Mouse (Mus musculus) adrenal gland, adult 18-20 months (tissue): ENCODE measurements around the gene Lzic. TPM values are rescaled to one million over a fixed set of nuclear protein-coding genes. Genes with fewer than 3 reads are reported as not detected.

ENCODE experiments used
- DNase-seq, 2 experiments: peaks; one replicate each; pipeline ENCODE4 v3.0.0; 2021 to 2022; ENCODE audit warnings: low spot score in 2 of 2
- total RNA-seq, 2 experiments: library from RNA; stranded (reverse); gene quantifications; 1 replicate in 1 of 2; 2 replicates in 1 of 2; pipeline ENCODE4 v1.2.3; 2021

Gene Lzic
- total RNA-seq, 2 experiments from 2014 or later: 24.7 to 36.0 TPM

GRCm38 (mm10) chr4:149475096-149475495, 9.9 kb upstream of the Lzic start:
- no peak for DNase-seq

- no peak for DNase-seq
Observed at GRCm38 (mm10) chr4:149477078-149477477, 8.0 kb upstream of the Lzic start, which contains the start of gene Tmem274. Gene Tmem274, plus strand, starts transcription at chr4:149477378.

- DNase-seq: no peak
Observed at GRCm38 (mm10) chr4:149484566-149484965, 463 bp upstream of the Lzic start.

GRCm38 (mm10) chr4:149485825-149486206, 787 bp downstream of the Lzic start:
- DNase-seq: peak in 1 of 2 experiments; percentile 14

GRCm38 (mm10) chr4:149487729-149488128, 2.7 kb downstream of the Lzic start:
- DNase-seq: no peak

GRCm38 (mm10) chr4:149489415-149490240, 4.6 kb downstream of the Lzic start:
- no peak for DNase-seq

GRCm38 (mm10) chr4:149491151-149491550, 6.1 kb downstream of the Lzic start:
- no peak for DNase-seq

- no peak for DNase-seq
Observed at GRCm38 (mm10) chr4:149496612-149497011, 11.6 kb downstream of the Lzic start.

- no peak for DNase-seq
Observed at GRCm38 (mm10) chr4:149498901-149499300, 13.9 kb downstream of the Lzic start.

GRCm38 (mm10) chr4:149499790-149500189, 14.8 kb downstream of the Lzic start:
- no peak for DNase-seq

- DNase-seq: no peak
Observed at GRCm38 (mm10) chr4:149504363-149504762, 19.3 kb downstream of the Lzic start.

- no peak for DNase-seq
Observed at GRCm38 (mm10) chr4:149504858-149505257, 19.8 kb downstream of the Lzic start.

- DNase-seq: no peak
Observed at GRCm38 (mm10) chr4:149505261-149505967, 20.4 kb downstream of the Lzic start.

GRCm38 (mm10) chr4:149506904-149507303, 21.9 kb downstream of the Lzic start:
- DNase-seq: no peak

GRCm38 (mm10) chr4:149511221-149511646, 26.2 kb downstream of the Lzic start:
- no peak for DNase-seq

GRCm38 (mm10) chr4:149512072-149512471, 27.0 kb downstream of the Lzic start:
- DNase-seq: no peak

- DNase-seq: no peak
Observed at GRCm38 (mm10) chr4:149515706-149516105, 30.7 kb downstream of the Lzic start.

- peak; percentile 97 to 98 for DNase-seq
Observed at GRCm38 (mm10) chr4:149517868-149518340, 32.9 kb downstream of the Lzic start, which contains the start of gene Ctnnbip1. Gene Ctnnbip1, plus strand, starts transcription at chr4:149518236.

GRCm38 (mm10) chr4:149518351-149519220, 33.6 kb downstream of the Lzic start:
- DNase-seq: peak in 1 of 2 experiments; percentile 18

- DNase-seq: no peak
Observed at GRCm38 (mm10) chr4:149521258-149521657, 36.2 kb downstream of the Lzic start.

GRCm38 (mm10) chr4:149523961-149524360, 38.9 kb downstream of the Lzic start:
- DNase-seq: no peak
